Mouse (Mus musculus) bone marrow macrophage, adult 2 months (primary cell): ENCODE measurements around the gene B4galt3. TPM values are rescaled to one million over a fixed set of nuclear protein-coding genes. Genes with fewer than 3 reads are reported as not detected.

Source experiments
- H3K27ac ChIP-seq: 2 replicates; pipeline ENCODE4 v1.5.1; 2012; ENCODE audit warnings: low read depth, low read length; ENCODE audit not compliant: insufficient read depth
- H3K4me1 ChIP-seq: 2 replicates; pipeline ENCODE4 v1.6.1; 2012; ENCODE audit warnings: low read length; ENCODE audit not compliant: control insufficient read depth, insufficient read depth
- H3K4me3 ChIP-seq: 2 replicates; pipeline ENCODE4 v1.5.1; 2012; ENCODE audit warnings: mild to moderate bottlenecking, low read length, moderate library complexity; ENCODE audit not compliant: insufficient read depth
- CTCF ChIP-seq: IDR thresholded peaks from 2 replicates; pipeline ENCODE4 v1.5.1; 2012; ENCODE audit warnings: low read depth, mild to moderate bottlenecking, low read length, moderate library complexity
- POLR2A ChIP-seq: IDR thresholded peaks from 2 replicates; pipeline ENCODE4 v1.6.1; 2012; ENCODE audit warnings: mild to moderate bottlenecking, low read depth, low read length, borderline replicate concordance
- polyA plus RNA-seq: library from polyadenylated mRNA; stranded (reverse); fragments of >200 nt; gene quantifications from 2 replicates; pipeline ENCODE4 v1.2.4, GENCODE M21; 2012; ENCODE audit not compliant: missing spikeins, insufficient read depth, insufficient read length

B4galt3 gene
- polyA plus RNA-seq, 1 experiment: 40.4 TPM

GRCm38 (mm10) chr1:171262594-171263130 is 7.5 kb upstream of the B4galt3 start:
- Histone ChIP-seq H3K4me1 (peaks cover 30% of the 10 kb centered on the region), H3K4me3 (peak overlapping the region; percentile 34), H3K27ac (peak overlapping the region; percentile 69)
- no peak for TF ChIP-seq POLR2A
- TF ChIP-seq CTCF: no peak

GRCm38 (mm10) chr1:171263185-171263611 is 6.9 kb upstream of the B4galt3 start:
- Histone ChIP-seq H3K27ac (peak overlapping the region; percentile 69), H3K4me3 (peak overlapping the region; percentile 34), H3K4me1 (peaks cover 30% of the 10 kb centered on the region)
- TF ChIP-seq CTCF (no peak), POLR2A (no peak)

- H3K4me1 ChIP-seq: peaks cover 34% of the 10 kb centered on the region
- H3K4me3 ChIP-seq: no peak overlapping the region
- peak overlapping the region; percentile 61 for H3K27ac ChIP-seq
- TF ChIP-seq CTCF (no peak), POLR2A (no peak)
Observed at GRCm38 (mm10) chr1:171263666-171264461, 6.3 kb upstream of the B4galt3 start.

- no peak for TF ChIP-seq CTCF
- TF ChIP-seq POLR2A: no peak
- no peak overlapping the region for H3K4me3 ChIP-seq
Observed at GRCm38 (mm10) chr1:171265971-171266744, 4.0 kb upstream of the B4galt3 start.

GRCm38 (mm10) chr1:171268341-171268740 is 1.8 kb upstream of the B4galt3 start:
- TF ChIP-seq CTCF (no peak), POLR2A (no peak)
- no peak overlapping the region for H3K4me3 ChIP-seq
- peak overlapping the region; percentile 45 for H3K27ac ChIP-seq
- peaks cover 38% of the 10 kb centered on the region for H3K4me1 ChIP-seq

More at GRCm38 (mm10) chr1:171265971-171266744, 4.0 kb upstream of the B4galt3 start:
- peaks cover 30% of the 10 kb centered on the region for H3K4me1 ChIP-seq
- H3K27ac ChIP-seq: no peak overlapping the region

DNA sequence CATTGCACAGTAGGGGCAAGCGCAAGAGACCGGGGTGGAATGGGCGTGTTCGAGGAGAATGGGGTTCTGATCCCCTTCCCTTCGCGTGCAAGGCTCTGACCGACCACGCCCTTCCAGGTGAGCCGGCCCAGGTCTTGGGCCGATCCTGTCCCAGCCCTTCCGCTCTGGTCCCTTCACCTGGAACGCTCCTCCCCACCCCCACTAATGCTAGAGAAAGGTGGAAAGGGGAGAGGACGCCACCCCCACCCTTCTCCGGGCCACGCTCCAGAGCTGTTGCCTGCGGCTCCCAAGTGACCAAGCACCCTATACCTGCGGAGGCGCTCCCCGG is 409 bp downstream of the B4galt3 start:
- peaks cover 31% of the 10 kb centered on the region for H3K4me1 ChIP-seq
- H3K27ac ChIP-seq: 0 out of 2 replicates have a peak overlapping the region, but pooled peaks have one; percentile 7
- peak overlapping the region; percentile 71 for H3K4me3 ChIP-seq
- TF ChIP-seq CTCF (no peak), POLR2A (no peak)

GRCm38 (mm10) chr1:171271196-171271595 is 1.1 kb downstream of the B4galt3 start:
- H3K4me3 ChIP-seq: peak overlapping the region; percentile 71
- H3K27ac ChIP-seq: no peak overlapping the region
- peaks cover 31% of the 10 kb centered on the region for H3K4me1 ChIP-seq
- TF ChIP-seq POLR2A (no peak), CTCF (no peak)

DNA sequence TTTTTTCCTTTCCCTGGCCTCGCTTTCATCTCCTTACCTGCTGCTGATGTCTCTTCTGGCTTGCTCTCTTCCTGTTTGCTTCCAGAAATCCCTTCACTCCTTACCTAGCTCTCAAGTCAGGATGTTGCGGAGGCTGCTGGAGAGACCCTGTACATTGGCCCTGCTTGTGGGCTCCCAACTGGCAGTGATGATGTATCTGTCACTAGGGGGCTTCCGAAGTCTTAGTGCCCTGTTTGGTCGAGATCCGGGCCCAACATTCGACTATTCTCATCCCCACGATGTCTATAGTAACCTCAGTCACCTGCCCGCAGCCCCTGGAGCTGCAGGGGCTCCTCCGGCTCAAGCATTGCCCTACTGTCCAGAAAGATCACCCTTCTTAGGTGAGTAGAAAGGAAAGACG is 1.5 kb downstream of the B4galt3 start:
- Histone ChIP-seq H3K4me3 (peak overlapping the region; percentile 36), H3K27ac (peak overlapping the region; percentile 71), H3K4me1 (peaks cover 30% of the 10 kb centered on the region)
- TF ChIP-seq POLR2A (no peak), CTCF (peak; percentile 40)

DNA sequence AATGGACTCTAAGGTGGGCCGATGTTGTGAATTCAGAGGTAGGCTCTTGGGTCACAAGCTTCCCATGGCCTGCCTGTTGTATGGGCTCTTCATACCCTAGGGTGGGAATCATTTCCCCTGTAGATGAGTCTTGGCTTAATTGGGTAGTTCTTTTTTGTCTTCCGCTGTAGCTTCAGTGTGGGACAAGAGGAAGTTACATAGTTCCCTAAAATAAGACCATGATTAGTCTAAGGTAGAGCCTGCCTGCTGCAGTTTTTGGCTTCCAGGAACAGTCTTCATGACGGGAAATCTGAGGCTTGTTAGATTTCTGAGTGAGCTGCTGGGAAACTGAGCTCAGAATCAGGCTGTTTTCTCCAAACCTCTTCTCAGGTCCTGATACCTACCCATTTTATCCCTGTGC is 2.0 kb downstream of the B4galt3 start:
- H3K4me1 ChIP-seq: peaks cover 29% of the 10 kb centered on the region
- peak overlapping the region; percentile 71 for H3K27ac ChIP-seq
- H3K4me3 ChIP-seq: peak overlapping the region; percentile 36
- no peak for TF ChIP-seq POLR2A
- TF ChIP-seq CTCF: no peak

- TF ChIP-seq POLR2A (no peak), CTCF (no peak)
- no peak overlapping the region for H3K4me3 ChIP-seq
- peaks cover 25% of the 10 kb centered on the region for H3K4me1 ChIP-seq
- H3K27ac ChIP-seq: no peak overlapping the region
Observed at GRCm38 (mm10) chr1:171274171-171274570, 4.0 kb downstream of the B4galt3 start.
